9 mouse cellular contexts compared by ENCODE assay signal in genomic region chr3:32508666-32509324, GRCm38 (mm10). TPM values are rescaled to one million over a fixed set of nuclear protein-coding genes. Genes with fewer than 3 reads are reported as not detected.
DNase-seq lines count a peak whose midpoint lies in the region; ATAC-seq and TF ChIP-seq lines count a peak whose summit lies in the region.
"Had no signal": no experiment of that assay in that cellular context is flagged by ENCODE, and none has a peak within 500 bp of the region (broad histone marks: within the 10 kb centered on the region; RNA-seq: fewer than 3 reads in every experiment).

No protein-coding gene starts in this region.

- peak overlapping the region; percentile 37; the same call in 1 of the 2 replicates for H3K4me3 ChIP-seq in E14TG2a.4 (replicated peaks; ENCODE audit: low read length)
- H3K4me3 ChIP-seq in forebrain, embryonic 11.5 days (ENCODE audit: low read depth, low read length) = peak overlapping the region; percentile 2; the same call in 1 of the 2 replicates
- peak overlapping the region; percentile 75 for H3K4me3 ChIP-seq in heart, embryonic 15.5 days
- peak overlapping the region; percentile 86 for H3K4me3 ChIP-seq in liver, embryonic 12.5 days
- peak overlapping the region; percentile 19; the same call in 1 of the 2 replicates for H3K4me3 ChIP-seq in stomach, embryonic 15.5 days (replicated peaks)

- H3K27ac ChIP-seq in forebrain, embryonic 11.5 days (ENCODE audit: low read depth, low read length) = no peak overlapping the region
- H3K27ac ChIP-seq in heart, embryonic 15.5 days = no peak overlapping the region; the same call in 1 of the 2 replicates
- H3K27ac ChIP-seq in liver, embryonic 12.5 days = peak overlapping the region; percentile 36; the same call in 1 of the 2 replicates
- no peak overlapping the region for H3K27ac ChIP-seq in stomach, embryonic 15.5 days

- H3K27me3 ChIP-seq in E14TG2a.4 (ENCODE audit: insufficient read depth, low read length) = no peaks in the 10 kb centered on the region
- no peaks in the 10 kb centered on the region for H3K27me3 ChIP-seq in forebrain, embryonic 11.5 days (ENCODE audit: control insufficient read depth, insufficient read depth, low read length)
- H3K27me3 ChIP-seq in heart, embryonic 15.5 days = no peaks in the 10 kb centered on the region
- H3K27me3 ChIP-seq in liver, embryonic 12.5 days (replicated peaks) = no peaks in the 10 kb centered on the region
- H3K27me3 ChIP-seq in stomach, embryonic 15.5 days (replicated peaks) = no peaks in the 10 kb centered on the region

- H3K36me3 ChIP-seq in E14TG2a.4 (ENCODE audit: insufficient read depth, low read length) = peaks cover 13% of the 10 kb centered on the region
- no peaks in the 10 kb centered on the region for H3K36me3 ChIP-seq in forebrain, embryonic 11.5 days (ENCODE audit: control insufficient read depth, insufficient read depth, low read length)
- no peaks in the 10 kb centered on the region for H3K36me3 ChIP-seq in heart, embryonic 15.5 days
- peaks cover 5% of the 10 kb centered on the region; the same call in 1 of the 2 replicates for H3K36me3 ChIP-seq in liver, embryonic 12.5 days
- no peaks in the 10 kb centered on the region for H3K36me3 ChIP-seq in stomach, embryonic 15.5 days

- TF ChIP-seq CTCF in E14TG2a.4 (conservative IDR thresholded peaks at IDR 0.05; ENCODE audit: low read length) = peak; percentile 71

- peaks cover 24% of the 10 kb centered on the region for H3K4me1 ChIP-seq in E14TG2a.4 (replicated peaks; ENCODE audit: low read depth, low read length)
- no peaks in the 10 kb centered on the region; the same call in 1 of the 2 replicates for H3K4me1 ChIP-seq in forebrain, embryonic 11.5 days (replicated peaks; ENCODE audit: control insufficient read depth, insufficient read depth, low read length)
- peaks cover 23% of the 10 kb centered on the region for H3K4me1 ChIP-seq in heart, embryonic 15.5 days (replicated peaks)
- H3K4me1 ChIP-seq in liver, embryonic 12.5 days = peaks cover 49% of the 10 kb centered on the region
- H3K4me1 ChIP-seq in stomach, embryonic 15.5 days = peaks cover 7% of the 10 kb centered on the region; the same call in 1 of the 2 replicates

- H3K9me3 ChIP-seq in E14TG2a.4 (ENCODE audit: low read length) = no peaks in the 10 kb centered on the region
- no peaks in the 10 kb centered on the region for H3K9me3 ChIP-seq in forebrain, embryonic 11.5 days (ENCODE audit: control insufficient read depth, low read length)
- H3K9me3 ChIP-seq in heart, embryonic 15.5 days (replicated peaks) = no peaks in the 10 kb centered on the region
- no peaks in the 10 kb centered on the region for H3K9me3 ChIP-seq in liver, embryonic 12.5 days (replicated peaks)
- H3K9me3 ChIP-seq in stomach, embryonic 15.5 days = no peaks in the 10 kb centered on the region

- 1% methylated on average over 17 of the region's 17 CpGs for WGBS in forebrain, embryonic 11.5 days
- 4% methylated on average over 17 of the region's 17 CpGs for WGBS in heart, embryonic 15.5 days
- WGBS in liver, embryonic 12.5 days (ENCODE audit: insufficient replicate concordance) = 7% methylated on average over 17 of the region's 17 CpGs
- WGBS in stomach, embryonic 15.5 days = 2% methylated on average over 17 of the region's 17 CpGs

- DNase-seq in c-Kit-positive CD71-positive TER-119-negative erythroid progenitor cells, embryonic 14.5 days (ENCODE audit: low read depth) = peak; percentile 71
- peak; percentile 77 for DNase-seq in forebrain, embryonic 11.5 days (ENCODE audit: low spot score)
- peak; percentile 75 for DNase-seq in kidney, postnatal 14 days
- peak; percentile 93 for DNase-seq in naive thymus-derived CD4-positive, alpha-beta T cell, adult 2 months (ENCODE audit: low read depth)

- peak; percentile 29 for ATAC-seq in forebrain, embryonic 11.5 days (replicated peaks; ENCODE audit: low FRiP score)
- ATAC-seq in heart, embryonic 15.5 days (replicated peaks; ENCODE audit: insufficient number of reproducible peaks, insufficient read depth, low FRiP score, low read depth) = no peak
- ATAC-seq in liver, embryonic 12.5 days = no peak
- ATAC-seq in stomach, embryonic 15.5 days (ENCODE audit: insufficient read depth, low FRiP score, low read depth) = no peak

- no peak overlapping the region for H3K9ac ChIP-seq in forebrain, embryonic 11.5 days (ENCODE audit: low read length)
- H3K9ac ChIP-seq in heart, embryonic 15.5 days = no peak overlapping the region
- H3K9ac ChIP-seq in liver, embryonic 12.5 days = peak overlapping the region; percentile 41; the same call in 1 of the 2 replicates
- H3K9ac ChIP-seq in stomach, embryonic 15.5 days = no peak overlapping the region

- peak overlapping the region; percentile 42 for H3K4me2 ChIP-seq in forebrain, embryonic 11.5 days (ENCODE audit: low read depth, low read length, severe bottlenecking)
- peak overlapping the region; percentile 73 for H3K4me2 ChIP-seq in heart, embryonic 15.5 days
- H3K4me2 ChIP-seq in liver, embryonic 12.5 days = peak overlapping the region; percentile 95
- peak overlapping the region; percentile 76 for H3K4me2 ChIP-seq in stomach, embryonic 15.5 days

RNA-seq across cellular contexts. Expression of gene Zfp639, which starts 1.3 kb away (rescaled TPM):
- 47.0 and 56.9 TPM in 2 replicates for polyA plus RNA-seq in forebrain, embryonic 11.5 days (2014; fragmentation: Nextera tagmentation; extraction: Ambion mirVana)
- 25.6 and 29.5 TPM in 2 replicates for polyA plus RNA-seq in heart, embryonic 15.5 days (2015; fragmentation: Nextera tagmentation; extraction: Ambion mirVana)
- polyA plus RNA-seq in liver, embryonic 12.5 days (2016; fragmentation: Nextera tagmentation; extraction: Ambion mirVana) = 29.8 and 31.8 TPM in 2 replicates
- polyA plus RNA-seq in stomach, embryonic 15.5 days (2015; fragmentation: Nextera tagmentation; extraction: Ambion mirVana) = 33.6 and 34.3 TPM in 2 replicates

RNA-seq across cellular contexts. Expression of gene Kcnmb3, which starts 16.8 kb away (rescaled TPM):
- polyA plus RNA-seq in forebrain, embryonic 11.5 days (2014; fragmentation: Nextera tagmentation; extraction: Ambion mirVana) = 0.21 TPM in 1 of 2 replicates, not detected in the other
- not detected in 2 replicates for polyA plus RNA-seq in heart, embryonic 15.5 days (2015; fragmentation: Nextera tagmentation; extraction: Ambion mirVana)
- not detected in 2 replicates for polyA plus RNA-seq in liver, embryonic 12.5 days (2016; fragmentation: Nextera tagmentation; extraction: Ambion mirVana)
- 0.10 TPM in 1 of 2 replicates, not detected in the other for polyA plus RNA-seq in stomach, embryonic 15.5 days (2015; fragmentation: Nextera tagmentation; extraction: Ambion mirVana)
- polyA plus RNA-seq: macrophage had no signal

RNA-seq across cellular contexts. Expression of gene Mfn1, which starts 20.5 kb away (rescaled TPM):
- polyA plus RNA-seq in forebrain, embryonic 11.5 days (2014; fragmentation: Nextera tagmentation; extraction: Ambion mirVana) = 35.9 and 38.6 TPM in 2 replicates
- 60.8 and 78.6 TPM in 2 replicates for polyA plus RNA-seq in heart, embryonic 15.5 days (2015; fragmentation: Nextera tagmentation; extraction: Ambion mirVana)
- 28.0 and 33.4 TPM in 2 replicates for polyA plus RNA-seq in liver, embryonic 12.5 days (2016; fragmentation: Nextera tagmentation; extraction: Ambion mirVana)
- 26.5 and 36.2 TPM in 2 replicates for polyA plus RNA-seq in stomach, embryonic 15.5 days (2015; fragmentation: Nextera tagmentation; extraction: Ambion mirVana)

Comparison
In these comparisons a context has a peak if more than half of its experiments do, and no peak if none do; other contexts are left out.
1. H3K4me3 ChIP-seq: peak in every context shown above with its lines; median percentile 86 in liver, embryonic 12.5 days; 75 in heart, embryonic 15.5 days; 37 in E14TG2a.4; 19 in stomach, embryonic 15.5 days; 2 in forebrain, embryonic 11.5 days.
2. H3K4me2 ChIP-seq: peak in every context shown above with its lines; median percentile 95 in liver, embryonic 12.5 days; 76 in stomach, embryonic 15.5 days; 73 in heart, embryonic 15.5 days; 42 in forebrain, embryonic 11.5 days.